Mouse (Mus musculus): ENCODE results near the gene Tns3.

DNA sequence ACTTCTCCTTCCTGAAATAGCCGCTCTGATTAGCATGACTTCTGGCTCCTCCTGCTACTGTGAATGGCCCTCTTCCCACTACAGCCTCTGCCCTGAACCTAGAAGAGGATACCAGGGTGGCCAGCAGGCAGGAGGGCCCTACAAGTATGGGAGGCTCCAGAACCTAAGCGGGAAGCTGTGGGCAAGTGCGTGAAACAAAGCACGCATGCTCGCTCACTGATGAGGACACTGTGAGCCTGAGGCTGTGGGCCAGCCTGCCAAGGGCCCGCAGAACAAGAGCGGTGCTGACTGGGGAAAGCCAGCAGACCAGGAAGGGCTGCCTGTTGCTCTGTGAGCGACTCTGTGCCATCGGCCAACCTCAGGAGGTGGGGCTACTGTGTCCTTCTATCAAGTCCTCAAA, 106.1 kb downstream of the Tns3 start:
- TF ChIP-seq CTCF (IDR thresholded peaks at IDR 0.05; ENCODE audit: low read depth, low read length) (no peak), GATA1 (IDR thresholded peaks at IDR 0.05; ENCODE audit: borderline replicate concordance, low read length) (no peak), TAL1 (conservative IDR thresholded peaks at IDR 0.05; ENCODE audit: low read depth, low read length) (no peak)

Measured in G1E (cell line).